Mouse (Mus musculus) lung, adult 2 months (tissue): ENCODE data around the gene Elmo1. TPM values are rescaled to one million over a fixed set of nuclear protein-coding genes. Genes with fewer than 3 reads are reported as not detected.
A peak's percentile ranks its signal among the peaks of the same experiment; 100 is the strongest.

Experiments
- DNase-seq: peaks from one replicate; pipeline ENCODE4 v3.0.0; 2022
- H3K4me1 ChIP-seq: fragments of 200-500 bp; 2 replicates; pipeline ENCODE4 v1.6.1; 2011; ENCODE audit warnings: low read length; ENCODE audit not compliant: control insufficient read depth, insufficient read depth
- H3K4me3 ChIP-seq: fragments of 200-500 bp; replicated peaks from 2 replicates; pipeline ENCODE3; 2011; ENCODE audit warnings: low read depth, mild to moderate bottlenecking, control low read depth, low read length; ENCODE audit errors: extremely low read depth
- CTCF ChIP-seq: fragments of 200-500 bp; IDR thresholded peaks from 2 replicates; pipeline ENCODE4 v1.5.1; 2011; ENCODE audit warnings: mild to moderate bottlenecking, low read length, control low read depth; ENCODE audit not compliant: insufficient read depth
- POLR2A ChIP-seq: fragments of 200-500 bp; IDR thresholded peaks from 2 replicates; pipeline ENCODE4 v1.6.1; 2011; ENCODE audit warnings: low read depth, mild to moderate bottlenecking, control low read depth, low read length, borderline replicate concordance; ENCODE audit errors: extremely low read depth
- WGBS: fragments of 180-500 bp; shearing (Covaris S2); methylation state at CpG from one replicate; pipeline ENCODE4 v1.1.7; 2018; 5-methylcytosine and 5-hydroxymethylcytosine counted together
- polyA plus RNA-seq: library from polyadenylated mRNA; depleted of rRNA; stranded (reverse); fragments of >200 nt; gene quantifications from 2 replicates; pipeline ENCODE4 v1.2.3, GENCODE M21; 2012

Gene Elmo1
- polyA plus RNA-seq, 1 experiment = 28.3 TPM

- H3K4me1 ChIP-seq = no peaks in the 10 kb centered on the region
- WGBS = 67% methylated on average over 16 of the region's 16 CpGs
- no peak for DNase-seq
- no peak overlapping the region for H3K4me3 ChIP-seq
- TF ChIP-seq POLR2A (no peak), CTCF (no peak)
Measured at GRCm38 (mm10) chr13:20295278-20295970, 205.0 kb downstream of the Elmo1 start.

GRCm38 (mm10) chr13:20297841-20298240, 207.4 kb downstream of the Elmo1 start:
- whole genome bisulfite sequencing = 39% methylated on average over 3 of the region's 3 CpGs
- no peaks in the 10 kb centered on the region for H3K4me1 ChIP-seq
- peak; percentile 41 for DNase-seq
- TF ChIP-seq POLR2A (no peak), CTCF (peak; percentile 80)
- H3K4me3 ChIP-seq = no peak overlapping the region

- no peak for TF ChIP-seq POLR2A
- peak; percentile 36; the same call in 1 of the 2 replicates for TF ChIP-seq CTCF
- WGBS = 63% methylated on average over 3 of the region's 3 CpGs
- no peak for DNase-seq
Measured at GRCm38 (mm10) chr13:20299424-20299823, 209.0 kb downstream of the Elmo1 start.

GRCm38 (mm10) chr13:20300052-20300564, 209.7 kb downstream of the Elmo1 start:
- DNase-seq = no peak
- no peaks in the 10 kb centered on the region for H3K4me1 ChIP-seq
- no peak for TF ChIP-seq CTCF
- no peak for TF ChIP-seq POLR2A

More at GRCm38 (mm10) chr13:20299424-20299823, 209.0 kb downstream of the Elmo1 start:
- no peaks in the 10 kb centered on the region for H3K4me1 ChIP-seq
- H3K4me3 ChIP-seq = no peak overlapping the region

GRCm38 (mm10) chr13:20300626-20301025, 210.2 kb downstream of the Elmo1 start:
- Histone ChIP-seq H3K4me3 (no peak overlapping the region), H3K4me1 (no peaks in the 10 kb centered on the region)
- 64% methylated on average over 3 of the region's 3 CpGs for WGBS
- no peak for DNase-seq
- TF ChIP-seq POLR2A = no peak
- no peak for TF ChIP-seq CTCF

More at GRCm38 (mm10) chr13:20300052-20300564, 209.7 kb downstream of the Elmo1 start:
- WGBS = 88% methylated on average over 3 of the region's 3 CpGs
- H3K4me3 ChIP-seq = no peak overlapping the region

- no peak for TF ChIP-seq CTCF
- no peak for TF ChIP-seq POLR2A
- Histone ChIP-seq H3K4me1 (no peaks in the 10 kb centered on the region; the same call in 1 of the 2 replicates), H3K4me3 (no peak overlapping the region)
- DNase-seq = no peak
- 93% methylated on average over 7 of the region's 7 CpGs for WGBS
Measured at GRCm38 (mm10) chr13:20301760-20302159, 211.4 kb downstream of the Elmo1 start.

GRCm38 (mm10) chr13:20305621-20306020, 215.2 kb downstream of the Elmo1 start:
- 72% methylated on average over 4 of the region's 4 CpGs for WGBS
- no peak overlapping the region for H3K4me3 ChIP-seq
- no peaks in the 10 kb centered on the region; the same call in 1 of the 2 replicates for H3K4me1 ChIP-seq
- TF ChIP-seq CTCF (no peak), POLR2A (no peak)
- no peak for DNase-seq

GRCm38 (mm10) chr13:20306180-20307177, 216.1 kb downstream of the Elmo1 start:
- WGBS = 55% methylated on average over 5 of the region's 5 CpGs
- DNase-seq = no peak
- Histone ChIP-seq H3K4me3 (no peak overlapping the region), H3K4me1 (no peaks in the 10 kb centered on the region; the same call in 1 of the 2 replicates)
- TF ChIP-seq POLR2A (no peak), CTCF (no peak)

- 82% methylated on average over 2 of the region's 2 CpGs for WGBS
- DNase-seq = no peak
- H3K4me1 ChIP-seq = no peaks in the 10 kb centered on the region; the same call in 1 of the 2 replicates
- TF ChIP-seq POLR2A (no peak), CTCF (no peak)
- no peak overlapping the region for H3K4me3 ChIP-seq
Measured at GRCm38 (mm10) chr13:20307381-20307780, 217.0 kb downstream of the Elmo1 start.
